Mouse (Mus musculus) CD4-positive helper T cell, adult 2 months (primary cell): ENCODE results near the gene Bach2.

Experiments
- DNase-seq: peaks from one replicate; pipeline ENCODE4 v3.0.0-alpha.2; 2012; ENCODE audit warnings: low read depth, missing footprints, low spot score

The Bach2 gene

GRCm38 (mm10) chr4:32425641-32426040 lies 187.0 kb downstream of the Bach2 start:
- peak; percentile 54 for DNase-seq

DNA sequence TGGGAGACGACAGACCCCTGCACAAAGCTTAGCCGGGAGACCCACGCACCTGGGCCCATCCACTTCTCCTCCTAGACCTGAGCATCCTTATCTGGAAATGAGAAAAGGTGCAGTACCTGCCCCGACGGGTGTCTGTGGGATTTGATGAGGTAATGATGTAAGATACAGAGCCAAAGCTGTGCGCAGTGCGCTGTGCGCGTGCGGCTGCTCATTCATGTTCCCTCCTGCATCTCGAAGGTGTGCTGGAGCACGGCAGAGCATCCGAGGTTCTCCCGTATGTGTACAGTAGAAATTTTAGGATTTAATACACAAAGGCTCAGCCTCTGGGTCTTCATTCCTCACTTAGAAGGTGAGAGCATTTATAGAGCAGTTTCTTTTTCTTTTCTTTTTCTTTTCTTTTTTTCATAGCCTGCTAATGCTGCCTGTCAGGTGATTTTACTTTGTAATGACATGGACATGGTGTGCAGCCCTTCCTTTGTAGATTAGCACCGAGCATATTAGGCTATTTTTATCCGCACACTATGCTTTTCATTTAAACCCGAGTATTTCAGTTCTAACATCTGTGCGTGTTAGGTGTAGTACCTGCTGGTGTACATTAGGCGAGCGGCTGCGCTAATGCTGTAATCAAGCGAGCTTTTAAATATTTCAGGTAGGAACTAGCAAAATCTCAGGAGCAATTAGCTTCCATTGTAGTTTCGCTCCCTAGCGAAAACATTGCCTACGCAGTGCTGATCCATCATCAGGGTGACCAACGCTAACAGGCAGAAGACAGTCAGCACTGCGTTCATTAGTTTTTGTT lies 188.4 kb downstream of the Bach2 start:
- DNase-seq = no peak

GRCm38 (mm10) chr4:32428738-32429137 lies 190.1 kb downstream of the Bach2 start:
- no peak for DNase-seq

DNA sequence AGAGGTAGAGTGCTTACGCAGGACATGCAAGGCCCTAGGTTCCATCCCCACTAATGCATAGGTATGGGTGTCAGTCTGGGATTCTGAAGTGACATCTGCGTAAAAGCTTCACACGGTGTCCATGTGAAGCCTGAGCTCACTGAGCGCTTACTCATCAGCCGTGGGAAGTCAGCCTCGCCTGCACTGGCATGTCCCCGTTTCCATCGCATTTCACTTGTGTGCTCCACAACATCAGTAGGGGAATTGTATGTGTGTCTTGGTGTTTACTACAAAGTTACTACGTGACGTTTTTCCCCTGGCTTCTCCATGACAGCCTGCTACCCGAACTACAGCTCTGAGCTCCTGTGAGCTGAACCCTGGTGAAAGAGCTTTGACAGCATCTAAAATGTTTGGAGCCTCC lies 191.5 kb downstream of the Bach2 start:
- no peak for DNase-seq

DNA sequence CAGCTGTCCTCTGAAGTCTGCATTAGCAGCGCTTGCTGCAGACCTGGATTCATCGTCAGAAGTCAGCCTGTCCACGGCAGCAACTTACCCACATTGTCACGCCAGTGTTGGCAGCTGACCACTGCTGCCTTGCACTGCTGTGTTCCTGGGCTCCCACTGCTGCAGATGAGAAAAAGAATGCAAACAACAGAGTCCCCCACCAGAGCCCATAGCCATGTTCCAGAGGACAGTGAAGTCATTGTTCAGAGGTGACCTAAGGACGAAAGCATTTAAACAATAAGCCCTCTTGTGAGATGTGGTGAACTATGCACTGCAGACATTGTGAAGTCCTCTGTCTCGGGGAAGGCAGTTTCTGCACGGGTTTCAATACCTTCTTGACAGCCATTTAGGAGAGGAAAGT lies 192.4 kb downstream of the Bach2 start:
- DNase-seq = no peak

DNA sequence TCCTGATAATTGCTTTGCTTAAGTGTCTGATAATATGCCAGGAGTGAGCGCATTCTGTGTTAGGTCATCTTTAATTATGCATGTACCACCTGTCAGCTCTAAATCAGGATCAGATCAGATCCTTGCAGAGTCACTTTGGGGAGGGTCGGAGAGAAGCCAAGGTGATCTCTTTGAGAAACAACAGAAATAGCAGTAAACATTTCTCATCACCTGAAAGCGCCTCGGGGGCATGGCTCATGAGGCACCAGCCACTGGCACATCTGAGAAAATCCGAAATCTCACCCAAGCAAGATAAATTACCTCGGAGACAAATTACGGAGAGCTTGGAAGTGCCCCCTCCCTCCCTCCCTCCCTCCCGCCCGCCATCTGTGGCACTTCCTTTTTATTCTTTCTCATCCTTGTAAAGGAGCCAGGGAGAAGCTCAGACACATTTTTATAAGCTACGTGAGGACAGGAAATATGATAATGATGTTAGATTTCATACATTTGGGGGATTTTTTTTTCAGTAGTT lies 193.7 kb downstream of the Bach2 start:
- DNase-seq = no peak

- DNase-seq = no peak
Observed at GRCm38 (mm10) chr4:32432945-32433344, 194.3 kb downstream of the Bach2 start.

GRCm38 (mm10) chr4:32434612-32435011 lies 196.0 kb downstream of the Bach2 start:
- no peak for DNase-seq

- no peak for DNase-seq
Observed at GRCm38 (mm10) chr4:32439974-32440739, 201.6 kb downstream of the Bach2 start.

- DNase-seq = no peak
Observed at GRCm38 (mm10) chr4:32440740-32441072, 202.1 kb downstream of the Bach2 start.

DNA sequence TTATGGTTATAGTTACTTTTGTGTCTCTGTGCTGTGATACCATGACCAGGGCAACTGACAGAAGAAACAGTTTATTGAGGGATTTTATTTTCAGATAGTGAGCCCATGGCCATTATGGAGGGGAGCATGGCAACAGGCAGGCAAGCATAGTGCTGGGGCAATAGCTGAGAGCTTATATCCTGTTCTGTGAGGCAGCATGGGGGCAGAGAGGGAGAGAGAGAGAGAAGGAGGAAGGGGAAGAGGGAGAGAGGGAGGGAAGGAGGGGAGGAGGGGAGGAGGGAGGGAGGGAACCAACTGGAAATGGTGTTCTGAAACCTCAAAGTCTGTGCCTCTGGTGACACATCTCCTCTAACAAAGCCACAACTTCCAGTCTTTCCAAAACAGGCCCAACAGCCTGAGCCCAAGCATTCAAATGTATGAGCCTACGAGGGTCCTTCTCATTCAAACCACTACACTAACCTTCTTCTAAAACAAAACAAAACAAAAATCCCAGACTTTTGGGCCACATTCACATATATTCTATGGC lies 206.1 kb downstream of the Bach2 start:
- DNase-seq = no peak

- DNase-seq = no peak
Observed at GRCm38 (mm10) chr4:32447850-32448249, 209.2 kb downstream of the Bach2 start.

DNA sequence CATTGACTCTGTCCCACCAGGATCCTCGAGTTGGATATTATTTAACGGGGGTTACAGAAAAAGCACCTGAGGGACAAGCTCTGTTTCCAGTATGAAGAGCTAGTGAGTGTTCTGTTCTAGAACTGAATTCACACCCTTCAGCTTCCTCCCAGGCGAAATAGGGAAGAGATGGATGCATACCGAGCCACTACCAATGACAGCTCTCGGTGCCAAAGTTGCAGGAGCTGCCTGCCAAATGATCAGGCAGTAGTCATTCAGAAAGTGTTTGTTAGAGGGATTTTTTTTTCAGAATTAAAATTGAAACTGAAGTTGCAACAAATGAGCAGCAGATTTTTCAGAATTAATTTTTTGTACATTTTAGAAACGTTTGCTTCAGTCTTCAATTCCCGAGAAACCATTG lies 223.4 kb downstream of the Bach2 start:
- DNase-seq = no peak

DNA sequence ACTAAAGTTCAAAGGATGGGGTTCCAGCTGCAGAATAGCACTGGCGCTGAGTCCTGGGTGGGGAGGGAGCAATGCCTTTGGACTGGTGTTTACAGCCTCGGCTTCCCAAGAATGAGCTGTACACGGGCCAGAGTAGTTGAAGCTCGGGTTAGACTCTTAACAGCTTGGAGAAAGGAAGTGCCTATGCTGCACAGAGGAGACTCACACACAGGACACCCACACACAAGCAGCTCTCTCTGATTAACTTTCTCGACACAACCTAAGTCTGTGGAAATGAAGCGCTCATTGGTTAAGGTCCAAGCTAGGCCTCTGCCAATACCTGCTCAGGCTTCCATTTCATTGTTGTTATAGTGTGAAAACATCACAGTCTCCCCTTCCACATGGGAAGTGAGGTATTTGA lies 224.5 kb downstream of the Bach2 start:
- no peak for DNase-seq

GRCm38 (mm10) chr4:32464540-32464939 lies 225.9 kb downstream of the Bach2 start:
- no peak for DNase-seq

- no peak for DNase-seq
Observed at GRCm38 (mm10) chr4:32466031-32466430, 227.4 kb downstream of the Bach2 start.

GRCm38 (mm10) chr4:32477977-32478660 lies 239.5 kb downstream of the Bach2 start:
- DNase-seq = no peak

GRCm38 (mm10) chr4:32479231-32479630 lies 240.6 kb downstream of the Bach2 start:
- no peak for DNase-seq

DNA sequence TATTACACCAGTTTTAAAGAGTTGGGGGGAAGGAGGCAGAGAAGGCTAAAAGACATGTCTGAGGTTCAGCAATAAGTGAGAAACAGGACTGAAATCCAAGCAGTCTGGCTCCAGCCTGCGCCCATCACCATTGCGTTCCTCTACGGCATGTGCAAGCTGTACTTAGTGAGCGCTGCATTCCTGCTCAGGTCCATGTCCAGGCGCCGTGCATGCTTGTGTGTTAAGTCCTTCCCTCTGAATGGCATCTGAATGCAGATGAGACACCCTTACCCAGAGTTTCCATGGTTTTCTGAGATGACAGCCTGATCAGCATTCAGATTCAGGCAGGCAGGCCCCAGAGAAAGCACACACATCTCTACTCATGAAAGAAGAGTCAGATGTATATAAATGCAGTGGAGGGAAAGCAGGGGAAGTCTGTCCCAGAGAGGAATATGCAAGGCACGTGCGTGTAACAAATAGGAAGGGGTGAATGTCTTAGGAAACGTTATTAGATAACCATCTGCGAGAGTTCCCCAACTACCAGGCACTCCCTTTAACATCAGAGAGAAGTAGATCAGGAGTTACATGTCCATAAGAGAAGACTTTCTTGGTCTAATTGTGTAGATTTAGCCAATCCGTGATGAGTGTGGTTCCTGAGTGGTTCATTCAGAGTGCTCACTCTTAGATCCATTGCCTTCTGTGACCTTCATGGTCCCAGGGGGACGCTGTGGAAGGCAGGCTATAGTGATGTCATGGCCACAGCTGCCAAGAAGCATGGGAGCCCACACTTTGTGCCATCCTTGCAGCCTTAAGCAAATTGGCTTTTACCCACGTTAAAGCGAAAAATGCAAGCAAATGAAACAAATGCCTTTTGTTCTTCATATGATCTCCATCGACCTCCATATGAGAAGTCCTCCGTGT lies 241.4 kb downstream of the Bach2 start:
- DNase-seq = no peak

DNA sequence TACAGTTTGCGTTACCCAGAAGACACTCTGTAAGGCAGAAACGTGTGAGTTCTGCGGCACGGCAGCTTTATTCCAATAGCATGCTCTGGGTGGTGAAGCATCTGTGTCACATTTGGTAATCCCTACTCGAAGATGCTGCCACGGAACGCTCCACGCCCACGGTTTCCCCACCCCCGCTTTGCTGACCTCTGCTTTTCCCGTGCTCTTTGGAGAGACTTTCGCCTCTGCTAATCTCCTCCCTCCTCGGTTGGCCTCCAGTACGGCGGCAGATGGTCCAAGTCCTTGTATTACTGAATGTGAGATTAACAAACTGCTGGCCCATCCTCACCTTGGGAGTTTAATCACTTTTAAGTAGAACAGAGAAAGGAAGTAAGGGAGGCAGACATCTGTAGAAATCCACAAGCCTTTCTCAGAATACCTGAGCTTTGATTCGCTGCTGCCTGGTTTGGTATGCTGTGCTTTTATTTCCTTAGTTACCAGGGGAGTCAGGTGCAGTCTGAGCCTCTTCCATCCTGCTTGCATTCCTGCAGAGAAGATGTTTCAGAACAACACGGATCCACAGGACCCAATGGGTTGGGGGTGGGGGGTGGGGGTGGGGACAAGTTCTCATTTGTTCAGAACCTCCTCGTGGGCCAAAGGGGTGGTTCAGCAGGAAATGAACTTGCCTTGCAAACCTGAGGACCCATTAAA lies 242.9 kb downstream of the Bach2 start:
- DNase-seq = peak; percentile 29
